Mouse (Mus musculus) liver, embryonic 15.5 days (tissue): ENCODE results near the gene Smc1a. TPM values are rescaled to one million over a fixed set of nuclear protein-coding genes. Genes with fewer than 3 reads are reported as not detected.

Source experiments
- ATAC-seq: fragments of 200-750 bp; cut with Nextera tagmentation; 2 replicates; pipeline ENCODE4 v1.8.0; 2017; ENCODE audit warnings: moderate number of reproducible peaks, mild to moderate bottlenecking, moderate library complexity; ENCODE audit not compliant: insufficient read depth
- H3K27ac ChIP-seq: fragments of 300-500 bp; sonication (generic); replicated peaks from 2 replicates; pipeline ENCODE4 v1.5.1; 2015; ENCODE audit warnings: mild to moderate bottlenecking, inconsistent platforms
- H3K27me3 ChIP-seq: fragments of 300-500 bp; sonication (generic); 2 replicates; pipeline ENCODE4 v1.6.1; 2015; ENCODE audit warnings: mild to moderate bottlenecking, inconsistent platforms
- H3K36me3 ChIP-seq: fragments of 300-500 bp; sonication (generic); replicated peaks from 2 replicates; pipeline ENCODE4 v1.6.1; 2015; ENCODE audit warnings: moderate library complexity, mild to moderate bottlenecking, inconsistent platforms
- H3K4me1 ChIP-seq: fragments of 300-500 bp; sonication (generic); replicated peaks from 2 replicates; pipeline ENCODE4 v1.6.1; 2015; ENCODE audit warnings: inconsistent platforms
- H3K4me2 ChIP-seq: fragments of 300-500 bp; sonication (generic); 2 replicates; pipeline ENCODE4 v1.6.1; 2015; ENCODE audit warnings: moderate library complexity, mild to moderate bottlenecking, inconsistent platforms
- H3K4me3 ChIP-seq: fragments of 300-500 bp; sonication (generic); replicated peaks from 2 replicates; pipeline ENCODE4 v1.5.1; 2015; ENCODE audit warnings: mild to moderate bottlenecking, inconsistent platforms
- H3K9ac ChIP-seq: fragments of 300-500 bp; sonication (generic); 2 replicates; pipeline ENCODE4 v1.6.1; 2015; ENCODE audit warnings: moderate library complexity, mild to moderate bottlenecking, inconsistent platforms
- H3K9me3 ChIP-seq: fragments of 300-500 bp; sonication (generic); replicated peaks from 2 replicates; pipeline ENCODE4 v1.6.1; 2016; ENCODE audit warnings: inconsistent platforms
- WGBS: fragments of 180-500 bp; shearing (Covaris S2); methylation state at CpG from one replicate; pipeline ENCODE4 v1.1.7; 2015; ENCODE audit warnings: mixed read lengths; ENCODE audit not compliant: insufficient replicate concordance; 5-methylcytosine and 5-hydroxymethylcytosine counted together
- polyA plus RNA-seq: library from polyadenylated mRNA; unstranded; fragments of >200 nt; fragmentation: Nextera tagmentation; extraction: Ambion mirVana; gene quantifications from 2 replicates; pipeline ENCODE4 v1.2.1, GENCODE M21; 2015

Smc1a gene
- 47.7 and 48.6 TPM in 2 replicates for polyA plus RNA-seq

- WGBS = 13% methylated on average over 64 of the region's 64 CpGs
- Histone ChIP-seq H3K4me1 (peaks cover 19% of the 10 kb centered on the region), H3K27ac (peak within 1 kb of the TSS; percentile 87), H3K4me3 (peak within 1 kb of the TSS; percentile 70), H3K9me3 (no peaks in the 10 kb centered on the region), H3K36me3 (no peaks in the 10 kb centered on the region), H3K27me3 (no peaks in the 10 kb centered on the region), H3K9ac (peak within 1 kb of the TSS; percentile 72), H3K4me2 (peak within 1 kb of the TSS; percentile 81)
- peak; percentile 95 for ATAC-seq
Observed at GRCm38 (mm10) chrX:152016151-152017145, at the start of gene Smc1a, which contains the start of gene Ribc1. Gene Smc1a, plus strand, starts transcription at chrX:152016428. Gene Ribc1, minus strand, starts transcription at chrX:152016295.

- Histone ChIP-seq H3K36me3 (0 out of 2 replicates have a peak, but pooled peaks cover 3% of the 10 kb centered on the region), H3K4me3 (no peak overlapping the region), H3K9ac (no peak overlapping the region), H3K4me2 (no peak overlapping the region), H3K27me3 (peaks cover 39% of the 10 kb centered on the region), H3K27ac (no peak overlapping the region), H3K4me1 (peaks cover 9% of the 10 kb centered on the region), H3K9me3 (no peaks in the 10 kb centered on the region)
- ATAC-seq = no peak
- WGBS = 54% methylated on average over 4 of the region's 4 CpGs
Observed at GRCm38 (mm10) chrX:151999006-151999710, 17.1 kb upstream of the Smc1a start.

GRCm38 (mm10) chrX:152001182-152001684 is 15.0 kb upstream of the Smc1a start:
- Histone ChIP-seq H3K36me3 (0 out of 2 replicates have a peak, but pooled peaks cover 7% of the 10 kb centered on the region), H3K27me3 (peaks cover 27% of the 10 kb centered on the region), H3K27ac (peak overlapping the region; percentile 70; the same call in 1 of the 2 replicates), H3K9ac (peak overlapping the region; percentile 42; the same call in 1 of the 2 replicates), H3K9me3 (no peaks in the 10 kb centered on the region), H3K4me2 (peak overlapping the region; percentile 80), H3K4me3 (peak overlapping the region; percentile 60), H3K4me1 (peaks cover 9% of the 10 kb centered on the region)
- 20% methylated on average over 9 of the region's 9 CpGs for WGBS
- peak; percentile 23 for ATAC-seq

GRCm38 (mm10) chrX:152001737-152002710 is 14.2 kb upstream of the Smc1a start, which contains the start of gene Hsd17b10:
Gene Hsd17b10, plus strand, starts transcription at chrX:152001845.
- Histone ChIP-seq H3K4me3 (peak within 1 kb of the TSS; percentile 60), H3K9me3 (no peaks in the 10 kb centered on the region), H3K27me3 (peaks cover 22% of the 10 kb centered on the region), H3K9ac (peak within 1 kb of the TSS; percentile 51), H3K36me3 (0 out of 2 replicates have a peak, but pooled peaks cover 7% of the 10 kb centered on the region), H3K27ac (peak within 1 kb of the TSS; percentile 70), H3K4me2 (peak within 1 kb of the TSS; percentile 80), H3K4me1 (peaks cover 9% of the 10 kb centered on the region)
- WGBS = 18% methylated on average over 41 of the region's 41 CpGs
- ATAC-seq = peak; percentile 98

GRCm38 (mm10) chrX:152002865-152003264 is 13.4 kb upstream of the Smc1a start:
- Histone ChIP-seq H3K4me1 (peaks cover 9% of the 10 kb centered on the region), H3K27ac (no peak overlapping the region), H3K36me3 (0 out of 2 replicates have a peak, but pooled peaks cover 7% of the 10 kb centered on the region), H3K9ac (no peak overlapping the region), H3K9me3 (no peaks in the 10 kb centered on the region), H3K27me3 (peaks cover 16% of the 10 kb centered on the region), H3K4me3 (no peak overlapping the region), H3K4me2 (peak overlapping the region; percentile 80; the same call in 1 of the 2 replicates)
- 44% methylated on average over 2 of the region's 2 CpGs for WGBS
- no peak for ATAC-seq

DNA sequence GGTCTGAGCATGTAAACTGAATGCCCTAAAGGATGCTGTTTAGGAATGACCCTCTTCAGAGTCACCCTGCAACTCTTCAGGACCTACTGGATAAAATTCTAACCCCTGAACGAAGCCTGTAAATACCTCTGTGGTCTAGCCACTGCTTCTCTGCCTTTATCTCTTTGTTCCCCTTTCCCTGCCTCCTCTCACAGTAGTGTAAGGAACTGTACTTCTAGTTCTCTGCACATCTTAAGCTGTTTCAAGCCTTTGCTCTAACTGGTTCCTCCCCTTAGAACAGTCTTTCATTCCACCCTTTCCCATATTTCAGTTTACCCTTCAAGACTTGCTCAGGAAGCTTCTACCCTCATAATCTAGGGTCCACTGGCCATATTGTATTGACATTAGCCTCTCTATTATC is 8.4 kb upstream of the Smc1a start:
- H3K9me3 ChIP-seq = no peaks in the 10 kb centered on the region
- no peak for ATAC-seq
- H3K4me2 ChIP-seq = no peak overlapping the region
- H3K27me3 ChIP-seq = no peaks in the 10 kb centered on the region; the same call in 1 of the 2 replicates
- H3K4me3 ChIP-seq = no peak overlapping the region
- 0 out of 2 replicates have a peak, but pooled peaks cover 7% of the 10 kb centered on the region for H3K36me3 ChIP-seq
- no peaks in the 10 kb centered on the region for H3K4me1 ChIP-seq
- H3K27ac ChIP-seq = no peak overlapping the region
- 21% methylated on average over 1 of the region's 1 CpGs for WGBS
- no peak overlapping the region for H3K9ac ChIP-seq

DNA sequence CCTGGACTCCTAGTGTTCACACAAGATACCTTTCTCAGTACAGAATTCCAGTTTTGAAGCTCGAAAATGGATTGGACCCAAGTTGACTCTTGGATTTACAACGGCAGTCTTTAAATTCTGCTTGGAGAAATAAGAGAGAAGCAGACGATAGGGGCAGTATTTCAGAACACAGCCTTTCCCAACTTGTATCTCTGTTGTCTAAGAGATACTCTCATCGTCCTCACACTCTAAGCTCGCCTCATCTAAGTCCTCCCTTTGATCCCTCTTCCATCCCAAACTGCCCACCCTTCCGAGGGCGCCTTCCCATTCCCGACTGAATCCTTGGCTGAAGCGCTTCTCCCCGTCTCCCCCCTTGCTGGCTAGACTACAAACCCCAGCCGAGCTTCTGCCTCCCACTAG is 477 bp upstream of the Smc1a start:
- 16% methylated on average over 11 of the region's 11 CpGs for WGBS
- peak overlapping the region; percentile 87 for H3K27ac ChIP-seq
- no peaks in the 10 kb centered on the region for H3K36me3 ChIP-seq
- peak; percentile 19 for ATAC-seq
- H3K9ac ChIP-seq = peak overlapping the region; percentile 72
- no peaks in the 10 kb centered on the region for H3K9me3 ChIP-seq
- peak overlapping the region; percentile 70 for H3K4me3 ChIP-seq
- peak overlapping the region; percentile 81 for H3K4me2 ChIP-seq
- H3K4me1 ChIP-seq = peaks cover 19% of the 10 kb centered on the region
- no peaks in the 10 kb centered on the region for H3K27me3 ChIP-seq

- WGBS = 13% methylated on average over 14 of the region's 14 CpGs
- Histone ChIP-seq H3K9ac (peak overlapping the region; percentile 72), H3K27ac (peak overlapping the region; percentile 87), H3K4me3 (peak overlapping the region; percentile 70), H3K4me2 (peak overlapping the region; percentile 81), H3K9me3 (no peaks in the 10 kb centered on the region), H3K4me1 (peaks cover 19% of the 10 kb centered on the region), H3K36me3 (no peaks in the 10 kb centered on the region), H3K27me3 (no peaks in the 10 kb centered on the region)
- ATAC-seq = no peak
Observed at GRCm38 (mm10) chrX:152017186-152017585, 958 bp downstream of the Smc1a start.

- H3K36me3 ChIP-seq = peaks cover 16% of the 10 kb centered on the region
- no peaks in the 10 kb centered on the region for H3K9me3 ChIP-seq
- no peaks in the 10 kb centered on the region for H3K27me3 ChIP-seq
- H3K27ac ChIP-seq = 0 out of 2 replicates have a peak overlapping the region, but pooled peaks have one; percentile 24
- H3K4me1 ChIP-seq = peaks cover 19% of the 10 kb centered on the region
- peak overlapping the region; percentile 20 for H3K4me3 ChIP-seq
- H3K9ac ChIP-seq = peak overlapping the region; percentile 11; the same call in 1 of the 2 replicates
- WGBS = 27% methylated on average over 2 of the region's 2 CpGs
- H3K4me2 ChIP-seq = peak overlapping the region; percentile 81
- peak; percentile 17; the same call in 1 of the 2 replicates for ATAC-seq
Observed at GRCm38 (mm10) chrX:152019294-152019693, 3.1 kb downstream of the Smc1a start.
